Mouse (Mus musculus): ENCODE data around the gene Btnl1.

The Btnl1 gene

GRCm38 (mm10) chr17:34376847-34377246 lies at the start of gene Btnl1:
TSS of gene Btnl1 (plus strand) at chr17:34377132.
- no peak for DNase-seq

- peak; percentile 6 for DNase-seq
Observed at GRCm38 (mm10) chr17:34329807-34330206, 47.1 kb upstream of the Btnl1 start.

- DNase-seq, result no peak
Observed at GRCm38 (mm10) chr17:34331200-34331599, 45.7 kb upstream of the Btnl1 start.

- no peak for DNase-seq
Observed at GRCm38 (mm10) chr17:34340619-34341402, 36.1 kb upstream of the Btnl1 start.

GRCm38 (mm10) chr17:34344882-34345281 lies 32.0 kb upstream of the Btnl1 start:
- DNase-seq, result no peak

- no peak for DNase-seq
Observed at GRCm38 (mm10) chr17:34345486-34345885, 31.4 kb upstream of the Btnl1 start.

- no peak for DNase-seq
Observed at GRCm38 (mm10) chr17:34346041-34346440, 30.9 kb upstream of the Btnl1 start.

GRCm38 (mm10) chr17:34347606-34348308 lies 29.2 kb upstream of the Btnl1 start:
- no peak for DNase-seq

- peak; percentile 83 for DNase-seq
Observed at GRCm38 (mm10) chr17:34349429-34349828, 27.5 kb upstream of the Btnl1 start.

GRCm38 (mm10) chr17:34354539-34354938 lies 22.4 kb upstream of the Btnl1 start, which contains the start of gene Btnl2:
TSS of gene Btnl2 (plus strand) at chr17:34354822.
- DNase-seq, result no peak

- DNase-seq, result no peak
Observed at GRCm38 (mm10) chr17:34354940-34355339, 22.0 kb upstream of the Btnl1 start.

GRCm38 (mm10) chr17:34362954-34363546 lies 13.9 kb upstream of the Btnl1 start:
- DNase-seq, result no peak

- no peak for DNase-seq
Observed at GRCm38 (mm10) chr17:34363676-34364310, 13.1 kb upstream of the Btnl1 start.

- no peak for DNase-seq
Observed at GRCm38 (mm10) chr17:34365031-34365430, 11.9 kb upstream of the Btnl1 start.

GRCm38 (mm10) chr17:34370563-34370962 lies 6.4 kb upstream of the Btnl1 start:
- no peak for DNase-seq

GRCm38 (mm10) chr17:34373055-34373709 lies 3.8 kb upstream of the Btnl1 start:
- no peak for DNase-seq

GRCm38 (mm10) chr17:34377450-34378209 lies 698 bp downstream of the Btnl1 start:
- no peak for DNase-seq

- DNase-seq, result no peak
Observed at GRCm38 (mm10) chr17:34378716-34379115, 1.8 kb downstream of the Btnl1 start.

- DNase-seq, result no peak
Observed at GRCm38 (mm10) chr17:34379451-34379850, 2.5 kb downstream of the Btnl1 start.

GRCm38 (mm10) chr17:34381876-34382275 lies 4.9 kb downstream of the Btnl1 start:
- DNase-seq, result no peak

GRCm38 (mm10) chr17:34383212-34383611 lies 6.3 kb downstream of the Btnl1 start:
- no peak for DNase-seq

- DNase-seq, result no peak
Observed at GRCm38 (mm10) chr17:34384699-34385098, 7.8 kb downstream of the Btnl1 start.
